Mouse (Mus musculus) ovary, postnatal 14 days (tissue): ENCODE measurements around the gene Bach2.

Experiments used
- DNase-seq: peaks from one replicate; pipeline ENCODE4 v3.0.0; 2022; ENCODE audit warnings: low spot score

Gene Bach2

GRCm38 (mm10) chr4:32485848-32486247 is 247.2 kb downstream of the Bach2 start:
- DNase-seq, result no peak

GRCm38 (mm10) chr4:32486654-32487398 is 248.2 kb downstream of the Bach2 start:
- DNase-seq, result no peak

- DNase-seq, result no peak
Observed at GRCm38 (mm10) chr4:32489186-32489585, 250.6 kb downstream of the Bach2 start.

- no peak for DNase-seq
Observed at GRCm38 (mm10) chr4:32491176-32491575, 252.6 kb downstream of the Bach2 start.

GRCm38 (mm10) chr4:32492834-32493233 is 254.2 kb downstream of the Bach2 start:
- no peak for DNase-seq

GRCm38 (mm10) chr4:32501780-32502179 is 263.2 kb downstream of the Bach2 start:
- no peak for DNase-seq

- no peak for DNase-seq
Observed at GRCm38 (mm10) chr4:32502181-32502580, 263.6 kb downstream of the Bach2 start.

GRCm38 (mm10) chr4:32504236-32504635 is 265.6 kb downstream of the Bach2 start:
- DNase-seq, result no peak

- DNase-seq, result no peak
Observed at GRCm38 (mm10) chr4:32506306-32506808, 267.8 kb downstream of the Bach2 start.

- no peak for DNase-seq
Observed at GRCm38 (mm10) chr4:32507041-32507440, 268.4 kb downstream of the Bach2 start.

- DNase-seq, result no peak
Observed at GRCm38 (mm10) chr4:32508572-32508971, 270.0 kb downstream of the Bach2 start.

GRCm38 (mm10) chr4:32508996-32509395 is 270.4 kb downstream of the Bach2 start:
- no peak for DNase-seq

GRCm38 (mm10) chr4:32509832-32510612 is 271.4 kb downstream of the Bach2 start:
- no peak for DNase-seq

- no peak for DNase-seq
Observed at GRCm38 (mm10) chr4:32510940-32511339, 272.3 kb downstream of the Bach2 start.

GRCm38 (mm10) chr4:32516126-32516525 is 277.5 kb downstream of the Bach2 start:
- no peak for DNase-seq

- no peak for DNase-seq
Observed at GRCm38 (mm10) chr4:32518842-32519578, 280.4 kb downstream of the Bach2 start.

- DNase-seq, result no peak
Observed at GRCm38 (mm10) chr4:32520628-32521360, 282.2 kb downstream of the Bach2 start.

- no peak for DNase-seq
Observed at GRCm38 (mm10) chr4:32521361-32521740, 282.7 kb downstream of the Bach2 start.

- no peak for DNase-seq
Observed at GRCm38 (mm10) chr4:32522013-32522412, 283.4 kb downstream of the Bach2 start.

GRCm38 (mm10) chr4:32524282-32524681 is 285.7 kb downstream of the Bach2 start:
- no peak for DNase-seq

- no peak for DNase-seq
Observed at GRCm38 (mm10) chr4:32525000-32525399, 286.4 kb downstream of the Bach2 start.
